Mouse (Mus musculus) right cerebral cortex, postnatal 14 days (tissue): ENCODE results near the gene Slx4.
"Not testable (repeated sequence)": the region's sequence is repeated elsewhere in the genome, so short reads cannot be mapped to it uniquely, and the experiment has no call there.

ENCODE experiments used
- DNase-seq: peaks from one replicate; pipeline ENCODE4 v3.0.0; 2022

The Slx4 gene

DNA sequence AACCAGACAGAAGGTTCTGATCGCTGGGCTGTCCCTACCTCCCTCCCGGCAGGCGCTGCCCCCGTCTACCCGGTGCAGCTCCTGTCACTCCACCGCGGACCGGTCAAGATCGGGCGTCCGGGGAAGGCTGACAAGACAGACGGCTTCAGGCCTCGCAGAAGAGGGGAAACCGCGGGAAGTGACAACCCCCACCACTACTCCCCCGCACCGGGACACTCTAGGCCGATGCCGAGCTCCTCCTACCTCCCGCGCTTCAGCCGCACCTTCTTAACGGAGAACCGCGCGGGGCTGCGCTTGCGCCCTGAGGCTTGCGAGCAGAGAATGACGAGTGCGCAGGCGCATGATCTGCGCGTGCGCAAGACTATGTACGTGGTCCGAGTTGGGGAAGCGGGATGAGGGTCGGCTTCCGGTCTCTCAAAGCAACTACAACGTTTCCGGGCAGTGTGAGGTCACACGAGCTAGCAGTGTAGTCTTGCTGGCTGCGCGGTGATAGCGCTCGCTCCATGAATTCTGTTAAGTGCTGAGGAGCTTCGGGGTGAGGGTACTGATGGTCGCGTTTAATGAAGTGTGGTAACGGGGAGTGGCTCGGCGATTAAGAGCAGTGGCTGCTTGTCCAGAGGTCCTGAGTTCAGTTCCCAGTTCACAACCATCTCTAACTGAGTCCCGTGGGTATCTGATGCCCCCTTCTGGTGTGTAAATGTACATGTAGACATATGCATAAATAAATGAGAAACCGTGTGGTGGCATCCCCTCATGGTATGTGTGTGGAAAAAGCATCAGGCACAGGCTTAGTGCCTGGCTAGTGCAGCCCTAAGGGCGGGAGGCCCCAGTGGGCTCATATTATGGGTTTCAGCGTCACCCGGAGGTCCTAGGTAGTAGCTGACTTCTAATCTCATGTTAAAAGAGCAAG is at the start of gene Slx4:
TSS of gene Slx4 (minus strand) at position 282 of the 910 bp plus-strand sequence.
- DNase-seq, result peak; percentile 96

DNA sequence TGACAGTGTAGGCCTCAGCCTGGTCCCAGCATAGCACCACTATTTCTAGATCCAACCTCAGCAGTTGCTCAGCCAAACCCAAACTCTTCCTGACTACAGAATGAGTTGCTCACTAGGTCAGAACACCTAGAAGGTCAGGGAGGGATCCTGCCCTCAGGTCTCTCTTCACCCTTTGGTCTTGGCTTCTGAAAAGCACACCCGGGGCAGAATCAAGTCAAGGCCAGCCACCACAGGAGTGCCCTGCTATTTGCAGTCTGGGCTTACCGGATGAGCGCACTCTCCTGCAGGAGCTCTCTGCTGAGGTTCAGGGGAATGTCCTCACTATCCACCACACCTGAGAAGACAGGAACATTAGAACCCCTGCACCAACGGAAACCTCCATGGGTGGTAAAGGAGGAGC is 49.0 kb upstream of the Slx4 start:
- no peak for DNase-seq

DNA sequence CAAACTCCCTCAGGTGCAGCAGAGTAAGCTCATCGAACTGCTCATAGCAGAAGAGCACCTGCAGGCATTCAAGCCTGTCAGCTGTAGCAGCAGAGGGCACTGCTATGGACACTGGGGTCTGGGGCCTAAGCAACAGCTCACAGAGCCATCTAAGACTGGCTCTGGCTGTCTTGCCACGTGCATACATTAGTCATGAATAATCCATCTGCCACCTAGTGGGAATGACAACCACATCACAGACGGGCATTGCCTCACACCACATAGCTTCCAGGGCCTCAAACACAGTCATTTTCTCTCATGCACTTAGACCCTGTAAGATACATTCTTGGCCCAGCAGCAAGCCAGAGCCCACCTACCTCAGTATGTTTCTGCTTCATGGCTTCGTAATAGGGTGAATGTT is 42.0 kb upstream of the Slx4 start:
- DNase-seq, result no peak

DNA sequence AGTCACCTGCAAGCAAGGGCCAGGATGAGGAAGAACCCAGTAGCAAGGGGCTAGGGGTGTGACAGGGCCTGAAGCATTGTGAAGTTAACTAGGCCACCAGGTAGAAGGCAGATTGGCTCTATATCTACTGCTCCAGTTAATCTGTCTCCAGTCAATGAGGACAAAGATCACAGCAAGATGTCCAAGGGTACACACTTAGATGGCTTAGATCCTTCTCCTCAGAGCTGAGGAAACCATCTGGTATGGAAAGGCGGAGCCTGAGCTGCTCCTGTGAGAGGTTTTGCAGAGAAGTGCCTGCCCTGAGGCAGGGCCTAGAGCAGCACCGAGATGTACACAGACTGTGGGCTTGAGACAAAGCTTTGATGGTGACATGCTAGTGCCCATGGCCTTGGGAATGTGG is 40.5 kb upstream of the Slx4 start:
- DNase-seq, result no peak

DNA sequence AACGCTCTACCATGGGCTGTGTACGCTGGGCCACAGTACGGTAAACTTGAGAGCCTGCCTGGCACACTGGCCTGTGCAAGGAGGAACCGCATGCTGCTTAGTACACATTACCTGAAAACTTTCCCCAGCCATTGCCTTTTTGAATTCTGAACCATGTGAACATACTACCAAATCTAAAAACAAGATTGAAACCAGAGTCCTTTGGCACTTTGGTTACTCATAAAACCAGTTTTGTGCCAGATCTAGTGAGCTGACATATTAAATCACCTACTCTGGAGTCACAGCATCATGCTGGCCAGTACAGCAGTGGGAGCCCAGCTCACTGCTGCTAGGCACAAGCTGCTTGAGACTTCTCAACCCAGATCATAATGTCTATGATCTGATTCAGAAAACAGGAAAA is 38.1 kb upstream of the Slx4 start:
- DNase-seq, result no peak

DNA sequence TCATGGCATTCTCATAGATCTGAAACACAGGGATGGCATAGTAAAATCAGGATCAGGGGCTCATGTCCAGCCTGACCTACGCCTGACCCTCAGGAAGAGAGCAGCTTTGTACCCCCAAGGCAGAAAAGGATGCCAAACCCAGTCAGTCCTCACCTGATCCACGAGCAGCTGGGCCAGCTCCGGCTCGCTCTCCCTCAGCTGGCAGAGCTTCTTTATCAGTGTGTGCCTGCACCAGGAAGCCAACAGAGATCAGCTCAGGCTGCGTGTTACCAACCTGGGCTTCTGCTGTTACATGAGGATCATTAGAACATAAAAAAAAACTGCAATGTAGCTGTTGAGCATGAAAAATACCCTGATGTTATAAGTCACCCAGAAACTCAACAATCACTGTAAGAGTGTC is 36.6 kb upstream of the Slx4 start:
- DNase-seq, result no peak

DNA sequence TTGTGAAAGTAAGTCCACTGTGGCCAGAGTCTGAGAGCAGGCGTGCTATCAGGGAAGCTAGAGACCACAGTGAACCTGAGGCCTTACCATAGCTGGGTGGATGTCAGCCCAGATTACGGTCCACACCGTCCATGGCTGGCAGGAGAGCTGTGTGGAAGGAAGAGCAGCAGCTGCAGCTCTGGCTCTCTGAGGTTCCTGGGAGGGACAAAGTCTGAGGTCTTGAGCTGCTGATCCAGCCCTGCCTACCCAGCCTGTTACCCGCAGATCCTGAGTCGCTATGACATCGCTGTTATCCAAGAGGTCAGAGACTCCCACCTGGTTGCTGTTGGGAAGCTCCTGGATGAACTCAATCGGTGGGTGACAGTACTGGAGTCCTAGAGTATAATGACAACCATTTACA is 34.1 kb upstream of the Slx4 start:
- DNase-seq, result no peak

DNA sequence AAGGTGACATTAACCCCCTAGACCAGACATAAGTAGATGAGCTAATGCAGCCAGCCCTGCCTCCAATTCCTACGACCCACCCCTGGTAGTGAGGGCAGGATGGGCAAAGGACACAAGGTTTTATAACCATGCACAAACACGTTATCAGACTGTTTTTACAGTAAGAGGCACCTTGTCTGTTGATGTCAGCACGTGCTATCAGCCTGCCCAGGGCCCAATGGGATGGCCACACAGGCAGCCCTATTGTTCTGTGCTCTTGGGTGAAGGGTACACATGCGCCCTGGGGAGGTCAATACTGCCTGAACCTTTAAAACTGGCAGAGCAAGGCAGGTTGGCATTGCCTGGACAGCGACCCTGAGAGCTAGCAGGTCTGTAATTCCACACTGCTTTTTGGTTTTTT is 33.2 kb upstream of the Slx4 start, which contains the start of gene Dnase1:
TSS of gene Dnase1 (plus strand) at position 136 of the 400 bp plus-strand sequence.
- DNase-seq, result no peak

DNA sequence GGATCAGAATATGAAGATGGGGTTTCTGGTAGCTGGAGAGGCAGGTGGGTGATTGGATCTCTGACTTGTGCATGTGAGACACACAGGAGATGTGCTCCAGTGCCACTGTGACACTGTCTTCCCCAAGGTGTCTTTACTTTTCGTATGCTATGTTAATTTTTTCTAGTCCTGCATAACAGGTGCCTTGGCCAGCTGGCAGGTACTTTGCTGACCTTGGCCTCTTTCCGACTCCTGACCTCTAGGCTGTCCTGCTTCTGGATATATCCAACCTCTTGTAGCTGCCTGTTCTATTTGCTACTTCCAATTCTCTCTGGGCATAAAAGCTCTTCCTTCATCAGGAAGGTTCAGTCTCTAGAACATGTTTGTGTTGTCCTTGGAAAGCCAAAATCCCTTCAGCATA is 32.0 kb upstream of the Slx4 start:
- DNase-seq, result no peak

DNA sequence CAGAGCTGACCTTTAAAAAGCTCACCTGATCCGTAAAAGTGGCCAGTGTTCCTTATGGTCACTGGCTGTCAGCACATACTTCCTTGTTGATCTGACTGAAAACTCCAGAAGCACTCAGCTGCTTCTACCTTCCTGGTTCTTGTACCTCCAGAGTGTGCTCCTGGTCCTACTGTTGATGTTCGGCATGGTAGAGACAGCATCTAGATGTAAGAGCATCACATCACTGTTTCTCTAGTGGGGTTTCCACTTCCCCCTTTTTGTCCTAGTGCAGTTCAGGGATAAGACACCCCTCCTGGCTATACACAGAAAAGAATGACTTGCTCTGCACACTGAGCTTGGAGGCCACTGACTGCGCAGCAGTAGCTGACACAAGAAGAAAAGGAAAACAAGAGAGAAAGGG is 30.9 kb upstream of the Slx4 start:
- no peak for DNase-seq

DNA sequence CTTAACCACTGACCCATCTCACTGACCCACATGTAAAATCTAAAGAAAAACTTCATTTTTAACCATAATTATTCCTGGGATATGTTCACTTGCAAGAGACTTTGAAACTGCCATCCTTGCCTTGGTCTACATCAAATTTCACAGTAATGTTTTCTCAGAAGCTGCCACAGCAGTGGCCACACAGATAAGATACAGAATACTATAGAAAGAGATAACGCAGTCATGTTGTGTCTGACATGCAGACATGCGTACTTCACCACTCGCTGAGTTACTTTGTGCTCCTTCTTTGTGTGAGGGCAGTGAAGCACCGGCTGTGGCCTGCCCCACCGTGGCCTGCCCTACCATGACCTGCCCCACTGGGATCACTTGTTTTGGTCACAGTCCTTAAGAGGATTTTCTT is 30.4 kb upstream of the Slx4 start:
- DNase-seq, result no peak

DNA sequence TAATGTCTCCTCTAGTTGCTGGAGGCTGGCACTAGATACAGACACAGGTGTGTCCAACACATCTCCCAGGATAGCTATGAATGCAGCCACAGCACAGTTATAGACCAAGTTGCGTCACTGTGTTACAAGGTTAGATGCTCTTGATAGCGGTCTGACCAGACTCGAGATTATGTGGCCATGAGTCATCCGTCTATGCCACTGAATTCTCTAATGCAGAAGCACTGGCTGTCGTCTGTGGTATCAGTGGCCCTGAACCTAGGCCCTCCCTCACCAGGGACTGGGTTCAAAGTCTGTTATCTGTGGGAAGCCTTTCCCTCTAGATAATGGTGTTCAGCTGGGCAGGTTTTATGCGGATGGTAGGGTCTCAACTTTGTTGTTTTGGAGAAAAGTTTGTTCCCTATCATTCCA is 28.8 kb upstream of the Slx4 start:
- no peak for DNase-seq

DNA sequence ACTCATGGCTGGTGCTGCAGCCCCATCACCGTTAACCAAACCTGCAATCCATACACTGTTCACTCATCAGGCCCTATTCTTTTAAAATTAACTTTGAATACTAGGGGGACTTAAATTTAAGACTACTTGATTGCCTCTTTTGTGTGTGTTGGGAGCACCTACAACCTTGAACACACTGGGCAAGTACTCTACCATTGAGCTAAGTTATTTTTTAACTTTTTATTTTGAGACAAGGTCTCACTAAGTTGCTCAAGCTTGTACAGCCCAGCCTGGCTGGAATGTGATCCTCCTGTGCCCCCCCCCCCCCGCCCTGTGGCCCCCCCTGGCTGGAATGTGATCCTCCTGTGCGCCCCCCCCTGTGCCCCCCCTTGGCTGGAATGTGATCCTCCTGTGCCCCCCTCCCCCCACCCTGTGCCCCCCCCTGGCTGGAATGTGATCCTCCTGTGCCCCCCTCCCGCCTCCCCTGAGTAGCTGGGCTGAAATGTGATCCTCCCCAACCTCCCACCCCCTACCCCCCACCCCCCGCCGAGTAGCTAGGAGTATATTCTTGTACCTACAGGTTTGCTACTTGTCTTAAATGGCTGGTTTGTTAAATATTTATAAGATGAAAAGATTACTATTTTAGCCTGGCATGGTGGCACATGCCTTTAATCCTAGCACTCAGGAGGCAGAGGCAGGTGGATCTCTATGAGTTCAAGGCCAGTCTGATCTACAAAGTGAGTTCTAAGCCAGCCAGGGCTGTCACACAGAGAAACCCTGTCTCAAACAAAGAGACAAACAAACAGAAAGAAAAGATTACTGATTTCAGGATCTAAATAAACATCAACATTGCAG is 28.1 kb upstream of the Slx4 start:
- DNase-seq, result no peak

DNA sequence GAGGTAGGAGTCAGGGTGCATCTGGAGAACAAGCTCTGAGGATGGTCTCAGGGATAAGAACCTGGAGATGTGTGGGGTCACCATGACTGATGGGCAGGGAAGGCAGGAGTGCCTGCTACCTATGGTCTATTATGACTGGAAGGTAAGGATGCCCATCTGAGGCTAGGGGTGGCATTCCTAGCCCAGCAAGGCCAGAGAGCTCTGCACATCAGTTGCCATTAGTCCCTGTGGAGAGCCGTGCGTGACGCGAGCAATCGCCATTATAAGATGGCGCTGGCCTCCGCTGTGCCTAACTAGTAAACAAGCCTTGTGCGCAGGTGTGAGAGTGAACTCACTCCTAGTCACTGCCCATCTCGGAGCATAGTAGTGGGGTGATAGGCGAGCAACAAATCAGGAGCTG is 26.9 kb upstream of the Slx4 start:
- DNase-seq, result no peak

DNA sequence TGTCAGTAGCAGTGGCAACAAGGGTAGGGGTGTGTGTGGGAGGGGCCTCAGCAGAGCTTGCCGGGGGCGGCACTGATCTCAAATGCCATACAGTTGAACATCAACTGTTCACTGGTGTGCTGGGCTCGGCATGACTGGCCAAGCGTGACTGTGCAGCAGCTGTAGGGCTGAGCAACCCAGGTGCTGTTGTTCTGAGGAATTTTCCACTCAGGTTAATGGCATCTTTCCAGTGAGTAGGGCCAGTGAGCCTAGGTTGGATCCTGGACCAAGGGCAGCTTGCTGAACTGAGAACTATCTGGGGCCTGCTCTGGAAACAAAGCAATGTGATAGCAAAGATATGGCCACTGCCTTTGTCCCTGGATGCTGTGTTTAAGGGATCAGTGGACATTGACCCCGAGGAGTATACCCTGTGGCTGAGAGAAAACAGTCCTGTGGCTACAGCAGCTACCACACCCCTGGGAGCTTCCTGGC is 25.8 kb upstream of the Slx4 start:
- no peak for DNase-seq

DNA sequence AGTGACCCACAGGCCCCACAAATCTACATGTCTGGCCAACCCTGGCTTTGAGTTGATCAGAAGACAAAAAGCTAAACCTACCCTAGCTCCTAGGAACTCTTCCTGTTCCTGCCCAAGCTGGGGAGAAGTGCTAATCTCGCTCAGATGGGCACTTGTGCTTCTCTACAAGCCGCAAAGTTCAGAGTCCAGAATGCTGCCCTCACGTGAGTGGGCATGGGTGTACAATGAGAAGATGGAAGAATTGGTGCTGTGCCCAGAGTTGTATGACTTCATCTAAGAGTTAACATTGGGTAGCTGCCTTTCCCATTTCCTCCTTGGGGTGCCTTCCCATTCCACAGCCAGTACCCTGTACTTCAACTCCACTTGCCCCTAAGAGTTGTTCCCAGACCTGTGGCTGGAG is 23.6 kb upstream of the Slx4 start:
- no peak for DNase-seq

DNA sequence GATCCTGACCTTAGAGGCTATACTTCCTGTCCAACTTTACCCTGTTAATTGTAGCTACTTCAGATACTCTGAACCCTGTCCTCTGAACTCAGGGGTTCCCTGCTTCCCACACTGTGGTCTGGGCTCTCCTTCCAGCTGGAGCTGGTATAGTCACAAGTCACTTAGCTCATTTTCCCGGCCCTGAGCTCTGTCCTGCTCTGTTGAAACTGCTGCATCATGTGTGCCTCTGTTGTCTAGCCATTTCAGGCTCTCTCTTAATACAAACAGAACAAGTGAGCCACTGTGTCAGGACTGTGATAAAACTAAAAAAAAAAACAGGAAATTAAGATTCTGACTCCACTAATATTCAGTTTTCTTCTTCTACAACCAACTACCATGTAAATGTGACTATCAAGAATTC is 23.1 kb upstream of the Slx4 start:
- DNase-seq, result no peak

DNA sequence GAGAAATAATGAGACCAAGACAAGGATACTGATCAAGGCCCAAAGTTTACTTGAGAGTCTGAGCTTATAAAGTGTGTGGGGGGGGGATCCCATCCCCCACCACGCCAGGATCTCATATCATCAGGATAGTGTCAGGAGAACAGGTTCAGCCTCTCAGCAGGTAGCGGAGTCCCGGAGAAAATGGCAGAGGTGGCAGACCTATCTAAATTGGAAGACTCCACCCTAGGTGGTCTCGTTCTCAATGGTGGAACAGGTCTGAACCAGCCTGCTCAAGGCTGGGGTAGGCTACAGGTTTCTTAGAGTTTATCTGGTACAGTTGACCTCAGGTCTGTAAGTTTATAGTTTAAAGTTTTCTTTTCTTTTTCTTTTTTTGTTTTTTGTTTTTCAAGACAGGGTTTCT is 19.1 kb upstream of the Slx4 start:
- no peak for DNase-seq

DNA sequence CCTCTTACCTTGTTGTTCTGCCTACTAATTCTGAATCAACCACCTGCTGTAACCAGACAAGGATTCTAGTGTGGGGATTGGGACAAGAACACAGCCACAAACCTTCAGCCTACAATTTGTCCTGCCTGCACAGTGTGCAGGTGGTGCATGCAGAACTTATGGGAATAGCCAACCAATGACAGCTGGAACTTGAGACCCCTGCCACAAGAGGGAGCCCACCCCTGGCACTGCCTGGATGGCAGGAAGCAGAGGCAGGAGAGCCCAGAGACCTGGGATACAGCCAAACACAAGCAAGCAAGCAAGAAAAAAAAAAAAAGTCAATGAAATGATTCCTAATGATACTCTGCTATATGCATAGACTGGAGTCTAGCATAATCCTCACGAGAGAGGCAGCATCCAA is 17.7 kb upstream of the Slx4 start:
- no peak for DNase-seq

DNA sequence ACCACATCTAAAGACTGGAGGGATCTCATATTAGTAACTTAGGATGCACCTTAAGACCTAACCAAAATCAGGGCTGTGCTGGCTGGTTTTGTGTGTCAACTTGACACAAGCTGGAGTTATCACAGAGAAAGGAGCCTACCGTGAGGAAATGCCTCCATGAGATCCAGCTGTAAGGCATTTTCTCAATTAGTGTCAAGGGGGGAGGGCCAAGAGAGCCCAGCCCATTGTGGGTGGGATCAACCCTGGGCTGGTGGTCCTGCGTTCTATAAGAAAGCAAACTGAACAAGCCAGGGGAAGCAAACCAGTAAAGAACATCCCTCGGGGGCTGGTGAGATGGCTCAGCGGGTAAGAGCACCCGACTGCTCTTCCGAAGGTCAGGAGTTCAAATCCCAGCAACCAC is 13.9 kb upstream of the Slx4 start:
- not testable (repeated sequence) for DNase-seq

DNA sequence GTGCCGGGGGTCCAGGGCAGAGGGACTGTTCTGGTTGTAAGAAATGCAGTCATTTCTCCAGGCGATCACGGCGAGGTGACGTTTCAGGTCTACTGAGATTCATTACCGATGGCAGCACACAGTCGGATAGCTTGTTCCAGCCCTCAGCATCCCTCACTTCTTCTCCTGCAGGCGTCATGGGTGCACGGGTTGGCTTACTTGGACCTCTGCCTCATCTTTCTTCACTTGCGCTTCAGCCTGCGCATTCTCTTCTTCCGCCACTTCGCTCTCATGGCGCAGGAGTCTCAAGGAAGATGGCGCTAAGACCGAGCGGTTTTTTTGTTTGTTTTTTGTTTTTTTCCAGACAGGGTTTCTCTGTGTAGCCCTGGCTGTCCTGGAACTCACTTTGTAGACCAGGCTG is 13.2 kb upstream of the Slx4 start:
- not testable (repeated sequence) for DNase-seq

DNA sequence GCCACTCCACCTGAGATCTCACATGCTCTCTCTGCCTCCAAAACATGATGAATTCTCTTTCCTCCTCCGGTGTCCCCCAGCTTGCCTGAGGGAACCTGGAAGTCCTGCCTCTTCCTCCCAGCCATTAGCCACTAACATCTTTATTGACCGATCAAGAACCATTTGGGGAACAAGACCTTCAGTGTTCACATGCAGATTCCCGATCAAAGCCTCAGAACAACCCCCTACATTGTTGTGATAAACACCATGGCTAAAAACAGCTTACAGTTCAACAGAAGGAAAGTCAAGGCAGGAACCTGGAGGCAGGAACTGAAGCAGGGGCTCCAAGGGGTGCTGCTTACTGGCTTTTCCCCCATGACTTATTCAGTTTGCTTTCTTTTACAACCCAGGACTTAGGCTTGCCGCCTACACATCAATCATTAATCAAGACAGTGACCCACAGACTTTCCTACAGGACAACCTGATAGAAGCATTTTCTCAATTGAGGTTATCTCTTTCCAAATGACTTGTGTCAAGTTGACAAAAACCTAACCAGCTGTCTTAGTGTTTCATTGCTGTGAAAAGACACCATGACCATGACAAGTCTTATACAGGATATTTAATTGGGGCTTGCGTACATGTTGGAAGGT is 10.6 kb upstream of the Slx4 start:
- DNase-seq, result no peak

DNA sequence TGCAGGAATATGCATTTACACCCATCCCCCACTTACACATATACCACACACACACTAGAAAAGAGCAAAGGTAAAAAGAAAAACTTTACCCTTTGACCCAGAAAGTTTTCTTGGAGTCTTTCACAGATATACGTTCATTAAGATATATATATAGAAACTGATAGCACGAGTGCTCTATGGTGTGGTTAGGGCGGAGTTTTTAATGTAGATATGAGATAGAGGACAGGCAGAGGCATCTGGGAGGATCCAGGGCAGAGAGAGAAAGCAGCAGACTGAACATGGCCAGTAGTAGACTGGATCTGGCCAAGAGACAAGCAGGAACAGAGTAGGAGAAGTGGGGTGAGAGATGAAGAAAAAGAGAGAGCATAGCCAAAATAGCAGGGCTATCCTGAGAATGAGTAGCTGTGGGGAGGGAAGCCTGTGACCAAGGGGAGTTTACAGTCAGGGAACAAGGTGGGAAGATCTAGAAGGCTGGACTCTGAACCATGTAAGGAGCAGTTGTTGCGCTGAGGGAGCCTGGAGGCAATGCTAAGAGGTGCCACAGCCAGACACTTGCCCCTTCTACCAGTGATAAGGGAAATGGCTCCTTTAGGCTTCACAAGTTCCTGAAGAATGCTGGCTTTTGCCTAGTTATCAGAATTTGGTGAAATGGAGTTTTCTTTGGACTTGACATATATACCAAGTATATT is 9.5 kb upstream of the Slx4 start:
- no peak for DNase-seq
